Mouse (Mus musculus): ENCODE data around the gene Daam1.

DNA sequence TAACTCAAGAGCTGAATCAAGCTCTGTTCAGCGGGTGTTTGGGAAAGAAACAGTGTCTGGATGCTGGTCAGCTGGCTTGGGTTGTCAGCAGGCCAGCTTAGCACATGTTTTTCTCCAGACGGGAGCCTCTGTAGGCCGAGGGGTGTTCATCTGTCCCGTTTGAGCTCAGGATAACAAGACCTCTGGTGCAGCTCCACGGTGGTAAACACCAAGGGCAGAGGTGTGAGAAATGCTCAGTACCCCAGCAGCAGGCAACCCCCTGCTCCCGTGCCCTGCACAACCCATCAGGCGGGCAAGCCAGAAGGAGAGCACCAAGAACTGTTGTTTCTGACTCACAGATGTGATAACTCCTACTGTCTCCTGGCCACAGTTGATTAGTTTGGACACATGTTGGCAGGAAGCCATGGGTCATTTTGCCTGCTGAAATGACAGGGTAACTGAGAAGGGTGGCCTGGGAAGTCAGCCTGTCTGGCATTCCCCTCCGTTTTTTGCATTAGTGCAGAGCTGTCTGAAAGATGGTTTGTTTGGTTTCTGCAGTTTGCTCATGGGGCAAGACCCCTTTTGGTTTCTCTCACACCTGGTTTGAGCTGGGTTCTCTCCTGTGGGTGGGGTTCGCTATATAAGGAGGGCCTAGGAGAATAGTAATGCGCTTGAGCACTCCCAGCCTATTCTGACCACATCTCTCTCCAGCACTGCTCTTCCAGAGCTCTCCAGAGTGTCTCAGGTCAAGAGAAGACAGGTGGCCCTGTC is 25.0 kb downstream of the Daam1 start:
- no peak for TF ChIP-seq CTCF (IDR thresholded peaks at IDR 0.05; ENCODE audit: control insufficient read depth, insufficient read depth, low read length)
- TF ChIP-seq POLR2A (IDR thresholded peaks at IDR 0.05; ENCODE audit: borderline replicate concordance, control insufficient read depth, low read depth, low read length) = no peak

Data from bone marrow, adult 2 months (tissue).